Mouse (Mus musculus) MEL (cell line): Measurements from ENCODE around the gene Slc22a21. TPM values are rescaled to one million over a fixed set of nuclear protein-coding genes. Genes with fewer than 3 reads are reported as not detected.

Experiments used
- DNase-seq: peaks from one replicate; pipeline ENCODE4 v3.0.0; 2011; ENCODE audit warnings: low read depth, low spot score
- H3K27ac ChIP-seq: 2 replicates; pipeline ENCODE4 v1.5.1; 2012; ENCODE audit warnings: low read depth, mild to moderate bottlenecking, control low read depth, low read length, moderate library complexity; ENCODE audit not compliant: control insufficient read depth
- H3K27me3 ChIP-seq, 2 experiments: fragments of 150-350 bp in 1 of 2; sonication (generic) in 1 of 2; 2 replicates each; pipeline ENCODE4 v1.6.1; 2012; ENCODE audit warnings: low read length in 2 of 2, mild to moderate bottlenecking in 2 of 2, improper control_type of control experiment in 1 of 2, moderate library complexity in 1 of 2; ENCODE audit not compliant: insufficient read depth in 2 of 2, control insufficient read depth in 1 of 2
- H3K36me3 ChIP-seq, 2 experiments: 2 replicates each; pipeline ENCODE4 v1.6.1; 2012 to 2014; ENCODE audit warnings: low read length in 2 of 2, improper control_type of control experiment in 1 of 2, inconsistent platforms in 1 of 2, mild to moderate bottlenecking in 1 of 2; ENCODE audit not compliant: insufficient read depth in 2 of 2, control insufficient read depth in 1 of 2
- H3K4me1 ChIP-seq, 2 experiments: fragments of 150-350 bp in 1 of 2; sonication (generic) in 1 of 2; 2 replicates each; pipeline ENCODE4 v1.6.1; 2012; ENCODE audit warnings: low read length in 2 of 2, improper control_type of control experiment in 1 of 2, mild to moderate bottlenecking in 1 of 2; ENCODE audit not compliant: insufficient read depth in 2 of 2, control insufficient read depth in 1 of 2
- H3K4me3 ChIP-seq, 2 experiments: fragments of 150-350 bp in 1 of 2; sonication (generic) in 1 of 2; 2 replicates each; pipeline ENCODE4 v1.5.1; 2012; ENCODE audit warnings: low read depth in 2 of 2, low read length in 2 of 2, mild to moderate bottlenecking in 2 of 2, moderate library complexity in 2 of 2, control low read depth in 1 of 2, improper control_type of control experiment in 1 of 2; ENCODE audit not compliant: control insufficient read depth in 1 of 2, insufficient read depth in 1 of 2
- H3K79me2 ChIP-seq: 2 replicates; pipeline ENCODE4 v1.6.1; 2012; ENCODE audit warnings: mild to moderate bottlenecking, low read length, moderate library complexity; ENCODE audit not compliant: control insufficient read depth, poor library complexity, insufficient read depth
- H3K9ac ChIP-seq: 2 replicates; pipeline ENCODE4 v1.6.1; 2012; ENCODE audit warnings: low read depth, mild to moderate bottlenecking, control low read depth, low read length, moderate library complexity; ENCODE audit not compliant: control insufficient read depth, poor library complexity, severe bottlenecking
- H3K9me3 ChIP-seq: fragments of 150-350 bp; sonication (generic); replicated peaks from 2 replicates; pipeline ENCODE4 v1.6.1; 2012; ENCODE audit warnings: mild to moderate bottlenecking, low read length, improper control_type of control experiment, moderate library complexity; ENCODE audit not compliant: insufficient read depth
- BHLHE40 ChIP-seq: IDR thresholded peaks from 2 replicates; pipeline ENCODE4 v1.6.1; 2012; ENCODE audit warnings: low read depth, mild to moderate bottlenecking, inconsistent platforms, low read length, improper control_type of control experiment, borderline replicate concordance
- CHD1 ChIP-seq: IDR thresholded peaks from 2 replicates; pipeline ENCODE4 v1.6.1; 2012; ENCODE audit warnings: low read depth, mild to moderate bottlenecking, inconsistent platforms, low read length, improper control_type of control experiment
- CHD2 ChIP-seq: IDR thresholded peaks from 2 replicates; pipeline ENCODE4 v1.6.1; 2011; ENCODE audit warnings: low read length, improper control_type of control experiment
- E2F4 ChIP-seq: IDR thresholded peaks from 2 replicates; pipeline ENCODE4 v1.6.1; 2011; ENCODE audit warnings: low read depth, low read length, improper control_type of control experiment, borderline replicate concordance
- ETS1 ChIP-seq: IDR thresholded peaks from 2 replicates; pipeline ENCODE4 v1.6.1; 2012; ENCODE audit warnings: low read depth, mild to moderate bottlenecking, inconsistent platforms, low read length, improper control_type of control experiment, moderate library complexity
- HCFC1 ChIP-seq: IDR thresholded peaks from 2 replicates; pipeline ENCODE4 v1.6.1; 2012; ENCODE audit warnings: low read depth, mild to moderate bottlenecking, inconsistent platforms, low read length, improper control_type of control experiment, moderate library complexity
- JUND ChIP-seq: IDR thresholded peaks from 2 replicates; pipeline ENCODE4 v1.6.1; 2011; ENCODE audit warnings: low read depth, mild to moderate bottlenecking, improper control_type of control experiment, low read length
- KAT2A ChIP-seq: conservative IDR thresholded peaks from 2 replicates; pipeline ENCODE4 v1.6.1; 2012; ENCODE audit warnings: low read depth, low read length, improper control_type of control experiment, inconsistent platforms
- MAFK ChIP-seq: IDR thresholded peaks from 2 replicates; pipeline ENCODE4 v1.6.1; 2011; ENCODE audit warnings: low read depth, mild to moderate bottlenecking, low read length, improper control_type of control experiment, borderline replicate concordance
- MAX ChIP-seq: IDR thresholded peaks from 2 replicates; pipeline ENCODE4 v1.6.1; 2011; ENCODE audit warnings: low read length, improper control_type of control experiment
- MAZ ChIP-seq: IDR thresholded peaks from 2 replicates; pipeline ENCODE4 v1.6.1; 2012; ENCODE audit warnings: low read depth, mild to moderate bottlenecking, inconsistent platforms, low read length, improper control_type of control experiment
- MXI1 ChIP-seq: IDR thresholded peaks from 2 replicates; pipeline ENCODE4 v1.6.1; 2011; ENCODE audit warnings: mild to moderate bottlenecking, low read depth, low read length, improper control_type of control experiment
- MYB ChIP-seq: IDR thresholded peaks from 2 replicates; pipeline ENCODE4 v1.6.1; 2011; ENCODE audit warnings: mild to moderate bottlenecking, low read depth, low read length, improper control_type of control experiment
- MYC ChIP-seq: IDR thresholded peaks from 2 replicates; pipeline ENCODE4 v1.6.1; 2011; ENCODE audit warnings: low read depth, mild to moderate bottlenecking, low read length, improper control_type of control experiment, moderate library complexity
- NRF1 ChIP-seq: IDR thresholded peaks from 2 replicates; pipeline ENCODE4 v1.6.1; 2014; ENCODE audit warnings: low read depth, mild to moderate bottlenecking, inconsistent platforms, low read length, improper control_type of control experiment, moderate library complexity; ENCODE audit not compliant: poor library complexity, insufficient read depth, severe bottlenecking
- POLR2AphosphoS2 ChIP-seq: IDR thresholded peaks from 2 replicates; pipeline ENCODE4 v1.6.1; 2011; ENCODE audit warnings: low read length, improper control_type of control experiment
- POLR2AphosphoS5 ChIP-seq: IDR thresholded peaks from 2 replicates; pipeline ENCODE4 v1.6.1; 2012; ENCODE audit warnings: low read depth, borderline replicate concordance, mild to moderate bottlenecking, inconsistent platforms, low read length, moderate library complexity, mixed read lengths
- RAD21 ChIP-seq: IDR thresholded peaks from 2 replicates; pipeline ENCODE4 v1.6.1; 2011; ENCODE audit warnings: mild to moderate bottlenecking, low read depth, low read length, improper control_type of control experiment
- RCOR1 ChIP-seq: IDR thresholded peaks from 2 replicates; pipeline ENCODE4 v1.6.1; 2012; ENCODE audit warnings: low read depth, mild to moderate bottlenecking, inconsistent platforms, low read length, improper control_type of control experiment
- SIN3A ChIP-seq: IDR thresholded peaks from 2 replicates; pipeline ENCODE4 v1.6.1; 2012; ENCODE audit warnings: low read length, improper control_type of control experiment, inconsistent platforms
- SMC3 ChIP-seq: IDR thresholded peaks from 2 replicates; pipeline ENCODE4 v1.6.1; 2011; ENCODE audit warnings: low read depth, low read length, improper control_type of control experiment
- TAL1 ChIP-seq: IDR thresholded peaks from 2 replicates; pipeline ENCODE4 v1.6.1; 2012; ENCODE audit warnings: mild to moderate bottlenecking, inconsistent platforms, low read length, moderate library complexity, mixed read lengths
- TBP ChIP-seq: IDR thresholded peaks from 2 replicates; pipeline ENCODE4 v1.8.0; 2011; ENCODE audit warnings: low read depth, low read length, improper control_type of control experiment
- TCF12 ChIP-seq: IDR thresholded peaks from 2 replicates; pipeline ENCODE4 v1.6.1; 2014; ENCODE audit warnings: low read depth, mild to moderate bottlenecking, inconsistent platforms, low read length, improper control_type of control experiment, moderate library complexity
- USF2 ChIP-seq, 2 experiments: IDR thresholded peaks; 2 replicates each; pipeline ENCODE4 v1.6.1; 2011 to 2012; ENCODE audit warnings: improper control_type of control experiment in 2 of 2, low read length in 2 of 2, borderline replicate concordance in 1 of 2, inconsistent platforms in 1 of 2, low read depth in 1 of 2, mild to moderate bottlenecking in 1 of 2; ENCODE audit not compliant: insufficient read depth in 1 of 2
- ZC3H11A ChIP-seq: IDR thresholded peaks from 2 replicates; pipeline ENCODE4 v1.6.1; 2012; ENCODE audit warnings: low read depth, mild to moderate bottlenecking, inconsistent platforms, low read length, improper control_type of control experiment
- ZKSCAN1 ChIP-seq: IDR thresholded peaks from 2 replicates; pipeline ENCODE4 v1.6.1; 2012; ENCODE audit warnings: low read depth, mild to moderate bottlenecking, inconsistent platforms, low read length, improper control_type of control experiment, moderate library complexity
- ZMIZ1 ChIP-seq: IDR thresholded peaks from 2 replicates; pipeline ENCODE4 v1.6.1; 2012; ENCODE audit warnings: low read depth, mild to moderate bottlenecking, inconsistent platforms, low read length, improper control_type of control experiment, moderate library complexity
- polyA plus RNA-seq, 2 experiments: library from polyadenylated mRNA; stranded (reverse) in 1 of 2; unstranded in 1 of 2; fragments of >175 nt in 1 of 2; fragments of >200 nt in 1 of 2; gene quantifications; 2 replicates each; pipeline versions ENCODE4 v1.2.1 to v1.2.4; 2012; ENCODE audit warnings: low replicate concordance in 2 of 2, low read depth in 1 of 2; ENCODE audit not compliant: insufficient read length in 2 of 2, insufficient read depth in 1 of 2, missing spikeins in 1 of 2
- total RNA-seq: library from RNA; depleted of rRNA; stranded (reverse); fragments of 300-350 nt; gene quantifications from 2 replicates; pipeline ENCODE4 v1.2.3, GENCODE M21; 2012

Gene Slc22a21
- total and polyA plus RNA-seq, 3 experiments: 4.7 to 6.9 TPM; not detected in 1

DNA sequence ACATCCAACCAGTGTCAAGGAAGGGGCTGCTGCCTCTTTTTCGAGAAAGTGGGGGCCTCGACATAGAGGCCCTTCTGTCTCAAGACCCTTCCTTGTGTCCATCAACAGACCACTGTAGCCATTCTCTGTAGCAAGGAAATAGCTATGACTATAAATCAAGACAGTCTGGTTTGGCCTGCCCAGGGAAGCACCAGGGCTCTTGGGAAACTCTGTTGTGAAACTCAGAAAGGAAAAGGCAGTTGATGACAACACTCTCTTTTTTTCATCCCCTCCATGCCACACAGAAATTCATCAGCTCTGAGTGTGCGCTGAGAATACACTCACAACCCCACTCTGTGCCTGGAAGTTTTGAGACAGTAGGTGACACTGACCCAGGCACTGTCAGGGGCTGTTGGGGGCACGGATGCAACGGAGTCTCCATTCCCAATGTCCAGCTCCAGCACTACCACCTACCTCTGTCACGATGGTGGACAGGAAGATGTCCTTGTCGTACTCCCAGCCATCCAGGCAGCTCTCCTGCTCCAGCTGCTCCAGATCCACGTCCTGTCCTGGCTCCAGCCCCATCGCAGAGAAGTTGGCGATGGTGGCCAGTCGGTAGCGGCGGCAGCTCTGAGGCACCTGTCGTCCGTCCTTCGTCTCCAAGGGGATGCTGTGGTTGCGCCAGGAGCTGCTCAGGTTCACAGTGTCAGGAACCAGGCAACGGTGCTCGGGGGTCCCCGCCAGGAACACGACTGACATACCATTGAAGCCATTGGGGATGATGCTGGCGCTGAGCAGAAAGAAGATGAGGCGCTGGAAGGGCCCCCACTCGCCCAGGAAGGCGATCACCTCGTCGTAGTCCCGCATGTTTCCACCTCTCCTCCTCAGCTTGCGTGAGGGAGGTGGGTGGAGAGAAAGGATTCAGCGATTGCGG lies 47.3 kb upstream of the Slc22a21 start:
- 0 out of 2 replicates have a peak, but pooled peaks have one; percentile 21 for TF ChIP-seq MYB
- TF ChIP-seq NRF1: no peak
- H3K4me1 ChIP-seq: peaks cover 29 to 39% of the 10 kb centered on the region in 2 experiments
- no peak for DNase-seq
- H3K4me3 ChIP-seq: peak overlapping the region; percentile 65 to 93
- H3K9ac ChIP-seq: peak overlapping the region; percentile 74
- H3K79me2 ChIP-seq: peaks cover 3% of the 10 kb centered on the region; the same call in 1 of the 2 replicates
- no peaks in the 10 kb centered on the region for H3K27me3 ChIP-seq
- peak overlapping the region; percentile 44 for H3K27ac ChIP-seq
- no peaks in the 10 kb centered on the region for H3K9me3 ChIP-seq
- H3K36me3 ChIP-seq: peaks cover 0 to 33% of the 10 kb centered on the region in 2 experiments; a peak in 2 of 4 replicates

DNA sequence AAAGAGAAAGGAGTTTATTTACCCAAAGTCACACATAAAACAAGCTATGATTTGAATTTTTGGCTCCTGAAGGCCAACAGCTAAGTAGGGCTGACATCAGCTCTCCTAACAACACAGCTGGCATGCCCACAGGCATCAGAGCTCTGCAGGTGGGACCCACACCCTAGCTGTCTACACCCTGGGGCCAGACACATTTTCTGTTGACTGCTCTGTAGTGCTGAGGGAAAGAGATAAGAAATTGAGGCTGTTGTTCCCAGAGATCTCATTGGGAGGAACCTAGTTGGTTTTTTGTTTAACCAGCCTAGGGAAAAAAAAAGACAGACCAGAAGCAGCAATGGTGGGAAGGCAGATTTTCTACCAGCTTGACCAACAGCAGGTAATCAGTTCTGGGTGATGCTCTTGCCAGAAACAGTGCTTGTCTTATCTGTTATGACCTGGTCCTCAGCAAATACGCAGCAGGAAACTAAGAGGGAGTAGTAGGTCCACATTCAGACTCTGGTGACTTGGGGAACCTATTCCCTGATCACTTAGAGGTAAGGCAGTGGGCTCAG lies 46.4 kb upstream of the Slc22a21 start:
- Histone ChIP-seq H3K79me2 (peaks cover 3% of the 10 kb centered on the region; the same call in 1 of the 2 replicates), H3K4me1 (peaks cover 29 to 39% of the 10 kb centered on the region in 2 experiments), H3K4me3 (peak overlapping the region in 1 of 2 experiments; percentile 93; a peak in 1 of 4 replicates), H3K9ac (no peak overlapping the region), H3K27me3 (no peaks in the 10 kb centered on the region), H3K9me3 (no peaks in the 10 kb centered on the region), H3K36me3 (peaks cover 0 to 33% of the 10 kb centered on the region in 2 experiments; a peak in 2 of 4 replicates), H3K27ac (peak overlapping the region; percentile 44)
- peak; percentile 91 for DNase-seq
- TF ChIP-seq CHD1 (0 out of 2 replicates have a peak, but pooled peaks have one; percentile 16), MAX (no peak), MAFK (no peak; the same call in 1 of the 2 replicates), RAD21 (no peak), MYC (0 out of 2 replicates have a peak, but pooled peaks have one; percentile 26), MAZ (peak; percentile 72; the same call in 1 of the 2 replicates), CHD2 (no peak), RCOR1 (peak; percentile 82), POLR2AphosphoS2 (no peak), KAT2A (peak; percentile 23; the same call in 1 of the 2 replicates), ZMIZ1 (0 out of 2 replicates have a peak, but pooled peaks have one; percentile 49), MXI1 (peak; percentile 81), ETS1 (peak; percentile 99), TAL1 (peak; percentile 93), ZC3H11A (no peak), TBP (peak; percentile 39; the same call in 1 of the 2 replicates), HCFC1 (peak; percentile 51; the same call in 1 of the 2 replicates), POLR2AphosphoS5 (no peak), JUND (no peak), BHLHE40 (peak; percentile 54; the same call in 1 of the 2 replicates), SIN3A (peak; percentile 90), SMC3 (no peak), USF2 (IDR thresholded peaks at IDR 0.05; ENCODE audit: borderline replicate concordance in 1 of 2, insufficient read depth in 1 of 2, low read depth in 1 of 2, low read length in 2 of 2) (no peak), ZKSCAN1 (0 out of 2 replicates have a peak, but pooled peaks have one; percentile 32), E2F4 (no peak), TCF12 (peak; percentile 99)
